Mouse (Mus musculus): ENCODE measurements around the gene Insl3. TPM values are rescaled to one million over a fixed set of nuclear protein-coding genes. Genes with fewer than 3 reads are reported as not detected.

The Insl3 gene
- total and polyA plus RNA-seq, 3 experiments: 1.9 to 21.4 (median 9.8) TPM

DNA sequence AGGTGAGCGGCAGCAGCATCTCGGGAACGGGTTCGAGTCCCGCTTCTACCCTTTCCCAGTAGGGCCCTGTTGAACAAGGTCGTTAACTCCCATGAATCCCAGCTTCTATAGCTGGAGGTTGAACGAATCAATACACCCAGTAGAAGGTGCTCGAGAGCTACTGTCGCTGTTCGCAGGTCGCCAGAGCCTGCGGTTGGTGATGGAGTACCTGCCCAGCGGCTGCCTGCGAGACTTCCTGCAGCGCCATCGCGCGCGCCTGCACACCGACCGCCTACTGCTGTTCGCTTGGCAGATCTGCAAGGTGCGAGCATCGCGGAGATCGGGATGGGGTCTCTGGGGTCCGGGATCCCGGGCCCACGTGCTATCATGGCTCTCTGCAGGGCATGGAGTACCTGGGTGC, 3.4 kb upstream of the Insl3 start:
- no peak overlapping the region for H3K9ac ChIP-seq (ENCODE audit: insufficient read depth, low read depth)
- H3K9me3 ChIP-seq (replicated peaks; ENCODE audit: low read length): no peaks in the 10 kb centered on the region
- no peak for TF ChIP-seq JUND (conservative IDR thresholded peaks at IDR 0.05; ENCODE audit: low read depth, low read length)
- TF ChIP-seq MAFK (IDR thresholded peaks at IDR 0.05; ENCODE audit: insufficient replicate concordance, low read length): no peak
- TF ChIP-seq CTCF (conservative IDR thresholded peaks at IDR 0.05 in 1 of 2, IDR thresholded peaks at IDR 0.05 in 1 of 2; ENCODE audit: low read depth in 2 of 2, low read length in 2 of 2): no peak
- no peak for DNase-seq (ENCODE audit: extremely low read depth)
- no peaks in the 10 kb centered on the region for H3K79me2 ChIP-seq (replicated peaks; ENCODE audit: control insufficient read depth, extremely low read depth, insufficient read depth, poor library complexity, severe bottlenecking)
- dilution Hi-C loops (cut with MboI; ENCODE audit: extremely low pct_ligation_motif_present, extremely low pct_unique_long_range_greater_than_20kb, low sequenced_read_pairs) (no loop called here), in situ Hi-C loops (cut with MboI; ENCODE audit: low pct_ligation_motif_present, low pct_unique_long_range_greater_than_20kb, low sequenced_read_pairs) (no loop called here)
- no peak overlapping the region for H3K4me3 ChIP-seq (replicated peaks in 1 of 3; ENCODE audit: low read depth in 2 of 3, low read length in 2 of 3, poor library complexity in 1 of 3)
- no peaks in the 10 kb centered on the region for H3K4me1 ChIP-seq (ENCODE audit: control insufficient read depth in 1 of 2, insufficient read depth in 2 of 2)
- H3K36me3 ChIP-seq (replicated peaks in 1 of 2; ENCODE audit: control insufficient read depth in 1 of 2, insufficient read depth in 1 of 2, low read length in 1 of 2): peaks cover 93 to 100% of the 10 kb centered on the region in 2 experiments
- H3K4me2 ChIP-seq (ENCODE audit: insufficient read depth, low read depth, poor library complexity, severe bottlenecking): no peak overlapping the region
- H3K27ac ChIP-seq (ENCODE audit: insufficient read depth, low read depth): no peak overlapping the region
- no peaks in the 10 kb centered on the region for H3K27me3 ChIP-seq (replicated peaks)

DNA sequence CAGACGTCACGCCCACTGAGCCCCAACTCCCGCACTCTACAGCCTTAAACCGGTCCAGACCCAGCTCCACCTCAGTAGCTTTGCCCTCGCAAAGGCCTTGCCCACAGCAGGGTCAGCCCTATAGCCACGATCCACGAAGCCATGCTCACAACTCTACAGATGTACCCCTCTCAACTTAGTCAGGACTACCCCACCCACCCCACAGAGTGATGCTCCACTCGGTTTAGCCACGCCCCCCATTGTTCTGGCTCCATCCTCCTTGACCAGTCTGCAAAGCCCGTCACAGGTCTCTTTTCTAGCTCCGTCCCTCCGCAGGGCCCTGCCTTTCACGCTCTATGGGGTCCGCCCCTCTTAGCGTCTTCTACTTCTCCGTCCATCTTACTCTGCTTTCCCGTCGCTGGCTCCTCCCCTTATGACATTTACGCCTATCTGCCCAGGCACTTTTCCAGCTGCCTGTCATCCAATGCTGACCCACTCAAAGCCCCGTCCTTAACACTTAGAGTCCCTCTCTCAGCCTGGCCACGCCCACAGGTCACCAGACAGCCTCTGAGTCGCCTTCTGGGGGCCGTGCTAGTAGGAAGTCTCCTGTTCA, 2.8 kb upstream of the Insl3 start:
- DNase-seq (ENCODE audit: extremely low read depth): no peak
- no peak overlapping the region for H3K27ac ChIP-seq (ENCODE audit: insufficient read depth, low read depth)
- H3K9me3 ChIP-seq (replicated peaks; ENCODE audit: low read length): no peaks in the 10 kb centered on the region
- no peak for TF ChIP-seq ZNF384 (IDR thresholded peaks at IDR 0.05; ENCODE audit: low read depth, low read length)
- TF ChIP-seq HCFC1 (IDR thresholded peaks at IDR 0.05; ENCODE audit: low read depth, low read length): no peak
- TF ChIP-seq BHLHE40 (IDR thresholded peaks at IDR 0.05; ENCODE audit: low read depth, low read length): no peak
- no peak overlapping the region for H3K9ac ChIP-seq (ENCODE audit: insufficient read depth, low read depth)
- H3K79me2 ChIP-seq (replicated peaks; ENCODE audit: control insufficient read depth, extremely low read depth, insufficient read depth, poor library complexity, severe bottlenecking): no peaks in the 10 kb centered on the region
- no peak overlapping the region for H3K4me3 ChIP-seq (replicated peaks in 1 of 3; ENCODE audit: low read depth in 2 of 3, low read length in 2 of 3, poor library complexity in 1 of 3)
- H3K4me2 ChIP-seq (ENCODE audit: insufficient read depth, low read depth, poor library complexity, severe bottlenecking): no peak overlapping the region
- peaks cover 88 to 96% of the 10 kb centered on the region in 2 experiments for H3K36me3 ChIP-seq (replicated peaks in 1 of 2; ENCODE audit: control insufficient read depth in 1 of 2, insufficient read depth in 1 of 2, low read length in 1 of 2)
- H3K27me3 ChIP-seq (replicated peaks): no peaks in the 10 kb centered on the region
- in situ Hi-C loops (cut with MboI; ENCODE audit: low pct_ligation_motif_present, low pct_unique_long_range_greater_than_20kb, low sequenced_read_pairs) (no loop called here), dilution Hi-C loops (cut with MboI; ENCODE audit: extremely low pct_ligation_motif_present, extremely low pct_unique_long_range_greater_than_20kb, low sequenced_read_pairs) (no loop called here)
- no peaks in the 10 kb centered on the region for H3K4me1 ChIP-seq (ENCODE audit: control insufficient read depth in 1 of 2, insufficient read depth in 2 of 2)

DNA sequence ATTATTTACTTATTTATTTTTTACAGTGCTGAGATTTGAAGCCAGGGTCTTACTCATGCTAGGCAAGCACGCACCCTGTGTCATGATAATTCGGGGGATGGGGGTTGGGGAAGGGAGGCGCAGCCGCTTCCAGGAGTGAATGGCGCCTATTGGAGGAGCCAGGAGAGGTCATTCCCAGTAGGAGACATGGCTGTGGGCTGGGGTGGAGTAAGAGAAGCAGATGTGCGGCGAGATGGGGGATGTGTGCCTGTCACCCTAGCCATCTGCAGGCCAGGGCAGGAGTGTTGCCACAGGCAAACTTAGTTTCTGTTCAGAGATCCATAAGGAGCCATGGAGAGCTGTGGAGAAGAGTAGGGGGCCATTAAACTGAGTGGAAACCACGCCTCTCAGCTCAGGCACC, 1.4 kb upstream of the Insl3 start:
- in situ Hi-C loops (cut with MboI; ENCODE audit: low pct_ligation_motif_present, low pct_unique_long_range_greater_than_20kb, low sequenced_read_pairs) (no loop called here), dilution Hi-C loops (cut with MboI; ENCODE audit: extremely low pct_ligation_motif_present, extremely low pct_unique_long_range_greater_than_20kb, low sequenced_read_pairs) (no loop called here)
- no peak overlapping the region for H3K4me3 ChIP-seq (replicated peaks in 1 of 3; ENCODE audit: low read depth in 2 of 3, low read length in 2 of 3, poor library complexity in 1 of 3)
- no peaks in the 10 kb centered on the region for H3K4me1 ChIP-seq (ENCODE audit: control insufficient read depth in 1 of 2, insufficient read depth in 2 of 2)
- no peaks in the 10 kb centered on the region for H3K79me2 ChIP-seq (replicated peaks; ENCODE audit: control insufficient read depth, extremely low read depth, insufficient read depth, poor library complexity, severe bottlenecking)
- no peak for DNase-seq (ENCODE audit: extremely low read depth)
- H3K9ac ChIP-seq (ENCODE audit: insufficient read depth, low read depth): no peak overlapping the region
- peaks cover 2% of the 10 kb centered on the region for H3K9me3 ChIP-seq (replicated peaks; ENCODE audit: low read length)
- TF ChIP-seq PAX5 (IDR thresholded peaks at IDR 0.05; ENCODE audit: low read length) (no peak), ZKSCAN1 (IDR thresholded peaks at IDR 0.05; ENCODE audit: borderline replicate concordance, low read depth, low read length) (no peak), SMC3 (IDR thresholded peaks at IDR 0.05; ENCODE audit: low read depth, low read length) (no peak), E2F4 (IDR thresholded peaks at IDR 0.05; ENCODE audit: insufficient replicate concordance, low read depth, low read length) (no peak), NRF1 (IDR thresholded peaks at IDR 0.05; ENCODE audit: low read depth, low read length) (no peak), MXI1 (IDR thresholded peaks at IDR 0.05; ENCODE audit: low read depth, low read length) (no peak), CHD1 (IDR thresholded peaks at IDR 0.05; ENCODE audit: low read depth, low read length) (no peak), MYC (IDR thresholded peaks at IDR 0.05; ENCODE audit: low read depth, low read length) (no peak), ZC3H11A (IDR thresholded peaks at IDR 0.05; ENCODE audit: low read depth, low read length) (no peak), USF1 (IDR thresholded peaks at IDR 0.05; ENCODE audit: low read depth, low read length) (no peak), RCOR1 (conservative IDR thresholded peaks at IDR 0.05; ENCODE audit: low read depth, low read length) (no peak), TCF12 (IDR thresholded peaks at IDR 0.05; ENCODE audit: low read depth, low read length) (no peak), BHLHE40 (IDR thresholded peaks at IDR 0.05; ENCODE audit: low read depth, low read length) (no peak), MAFK (IDR thresholded peaks at IDR 0.05; ENCODE audit: insufficient replicate concordance, low read length) (no peak), POLR2AphosphoS2 (IDR thresholded peaks at IDR 0.05; ENCODE audit: low read depth, low read length) (no peak), ZNF384 (IDR thresholded peaks at IDR 0.05; ENCODE audit: low read depth, low read length) (no peak), SIN3A (IDR thresholded peaks at IDR 0.05; ENCODE audit: low read length) (no peak), ZMIZ1 (IDR thresholded peaks at IDR 0.05; ENCODE audit: low read depth, low read length) (no peak), MAX (IDR thresholded peaks at IDR 0.05; ENCODE audit: low read length) (no peak), RAD21 (IDR thresholded peaks at IDR 0.05; ENCODE audit: low read depth, low read length) (no peak)
- H3K27me3 ChIP-seq (replicated peaks): no peaks in the 10 kb centered on the region
- H3K27ac ChIP-seq (ENCODE audit: insufficient read depth, low read depth): no peak overlapping the region
- no peak overlapping the region for H3K4me2 ChIP-seq (ENCODE audit: insufficient read depth, low read depth, poor library complexity, severe bottlenecking)
- peaks cover 77 to 86% of the 10 kb centered on the region in 2 experiments for H3K36me3 ChIP-seq (replicated peaks in 1 of 2; ENCODE audit: control insufficient read depth in 1 of 2, insufficient read depth in 1 of 2, low read length in 1 of 2)
